Mouse (Mus musculus): ENCODE data around the gene Mrps34. TPM values are rescaled to one million over a fixed set of nuclear protein-coding genes. Genes with fewer than 3 reads are reported as not detected.

Gene Mrps34
- not detected for polyA plus RNA-seq (2014; fragmentation: Illumina TruSeq; extraction: RNeasy Lipid Tissue Mini Kit (QIAGEN cat#74804); ENCODE audit: low replicate concordance)

DNA sequence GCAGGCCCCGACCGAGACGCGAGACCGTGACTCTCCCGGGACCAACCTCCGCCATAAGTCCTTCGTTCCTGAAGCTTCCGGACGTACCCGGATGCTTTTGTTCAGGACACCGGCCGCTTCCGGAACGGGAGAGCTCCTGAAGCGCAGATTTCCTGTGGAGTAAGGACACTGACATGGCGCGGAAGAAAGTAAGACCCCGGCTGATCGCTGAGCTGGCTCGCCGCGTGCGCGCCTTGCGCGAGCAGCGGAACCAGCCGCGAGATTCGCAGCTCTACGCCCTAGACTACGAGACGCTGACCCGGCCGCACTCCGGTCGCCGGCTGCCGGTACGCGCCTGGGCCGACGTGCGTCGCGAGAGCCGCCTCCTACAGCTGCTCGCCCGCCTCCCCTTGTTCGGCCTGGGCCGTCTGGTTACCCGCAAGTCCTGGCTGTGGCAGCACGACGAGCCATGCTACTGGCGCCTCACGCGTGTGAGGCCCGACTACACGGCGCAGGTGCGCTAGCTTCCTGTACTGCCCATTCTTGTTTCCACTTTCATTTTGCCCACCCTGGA lies at the start of gene Mrps34, which contains the start of gene Eme2:
Gene Mrps34 (plus strand): TSS at position 122 of the 553 bp plus-strand sequence.
Gene Eme2 (minus strand): TSS at position 93 of the 553 bp plus-strand sequence.

DNA sequence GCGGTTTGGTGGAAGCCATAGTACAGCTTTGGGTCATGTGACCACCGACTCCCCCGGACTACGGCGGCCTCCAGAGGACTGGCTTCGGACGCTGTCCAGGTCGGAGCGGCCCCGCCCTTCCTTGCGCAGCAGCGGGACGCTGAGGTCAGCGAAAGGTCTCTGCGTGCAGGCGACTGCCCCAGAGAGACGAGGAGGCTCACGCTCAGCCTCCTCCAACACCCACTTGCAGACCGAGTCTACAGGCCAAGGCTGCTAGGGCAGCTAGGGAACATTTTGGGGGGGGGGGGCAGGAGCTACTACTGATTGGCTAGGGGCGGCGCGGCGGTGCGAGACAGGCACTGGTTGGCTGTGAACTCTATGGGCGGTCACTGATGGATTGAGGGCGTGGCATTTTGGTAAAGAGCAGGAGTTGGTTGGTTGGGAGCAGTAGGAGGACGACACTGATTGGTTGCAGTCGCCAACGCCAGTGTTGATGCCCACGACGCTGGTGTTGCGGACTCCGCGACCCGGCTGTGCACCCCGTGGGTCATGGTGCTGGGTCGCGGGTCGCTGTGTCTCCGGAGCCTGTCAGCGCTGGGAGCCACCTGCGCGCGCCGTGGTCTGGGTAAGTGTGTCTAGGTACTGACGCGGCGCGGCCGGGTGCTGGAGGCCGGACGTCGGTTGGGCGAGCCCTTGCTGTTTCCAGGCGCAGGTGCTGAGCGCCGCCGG lies 44.7 kb upstream of the Mrps34 start, which contains the start of gene Fahd1:
Gene Fahd1 (minus strand): TSS at position 300 of the 708 bp plus-strand sequence.

DNA sequence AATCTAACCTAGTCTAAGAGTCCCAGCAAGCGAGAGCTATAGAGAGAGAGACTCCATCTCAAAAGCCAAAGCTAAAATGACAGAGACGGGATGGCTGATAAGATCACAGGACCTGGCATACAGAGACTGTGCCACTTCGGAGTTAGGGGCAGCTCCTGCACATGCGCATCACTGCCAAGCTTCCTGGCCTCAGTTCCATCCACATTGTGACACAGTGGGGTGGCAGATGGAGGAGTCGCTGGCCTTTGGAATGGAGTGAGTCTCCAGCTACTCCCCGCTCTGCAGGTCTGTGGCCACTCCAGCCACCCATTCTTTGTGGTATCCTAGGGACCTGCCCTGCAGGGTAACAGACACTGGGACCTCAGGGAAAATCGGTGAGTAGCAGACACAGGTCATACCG lies 29.1 kb upstream of the Mrps34 start, which contains the start of gene Igfals:
Gene Igfals (plus strand): TSS at position 222 of the 400 bp plus-strand sequence.

DNA sequence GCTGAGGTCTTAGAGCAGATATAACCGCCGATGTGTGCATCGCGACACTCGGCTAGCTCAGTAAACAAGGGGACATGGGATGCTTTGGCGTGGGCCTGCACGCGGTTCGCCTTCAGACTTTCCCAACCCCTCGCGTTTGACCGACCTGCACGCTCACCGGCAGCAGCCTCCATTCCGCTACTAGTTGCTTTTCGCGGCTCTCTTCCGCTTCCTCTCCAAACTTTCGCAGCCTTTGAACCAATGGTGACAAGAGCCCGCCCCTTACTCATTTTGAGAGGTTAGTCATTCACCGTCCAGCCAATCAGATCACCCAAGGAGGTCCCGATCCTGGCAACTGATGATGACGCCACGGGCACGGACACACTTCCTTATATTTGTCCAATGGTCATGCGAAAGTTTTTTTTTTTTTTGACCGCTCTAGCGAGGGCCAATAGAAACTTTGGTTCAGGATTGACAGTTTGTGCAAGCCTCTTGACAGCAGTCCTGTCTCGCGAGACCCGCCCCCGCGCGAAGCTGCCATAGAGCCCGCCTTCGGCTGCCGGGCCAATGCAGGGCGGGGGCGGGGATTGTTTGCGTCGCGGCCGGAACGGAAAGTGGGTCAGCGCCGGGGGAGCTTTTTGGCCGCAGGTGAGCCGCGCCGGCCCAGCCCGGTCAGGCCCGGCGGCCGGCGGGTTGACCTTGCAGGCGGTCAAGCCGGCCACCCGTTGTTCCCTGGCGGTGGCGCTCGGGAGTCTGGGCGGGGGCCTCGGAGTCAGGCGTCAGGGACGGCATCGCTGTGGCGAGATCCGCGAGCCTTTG lies 8.6 kb upstream of the Mrps34 start, which contains the start of the genes Nubp2 and Spsb3:
Gene Nubp2 (minus strand): TSS at position 216 of the 798 bp plus-strand sequence.
Gene Spsb3 (plus strand): TSS at position 510 of the 798 bp plus-strand sequence.

DNA sequence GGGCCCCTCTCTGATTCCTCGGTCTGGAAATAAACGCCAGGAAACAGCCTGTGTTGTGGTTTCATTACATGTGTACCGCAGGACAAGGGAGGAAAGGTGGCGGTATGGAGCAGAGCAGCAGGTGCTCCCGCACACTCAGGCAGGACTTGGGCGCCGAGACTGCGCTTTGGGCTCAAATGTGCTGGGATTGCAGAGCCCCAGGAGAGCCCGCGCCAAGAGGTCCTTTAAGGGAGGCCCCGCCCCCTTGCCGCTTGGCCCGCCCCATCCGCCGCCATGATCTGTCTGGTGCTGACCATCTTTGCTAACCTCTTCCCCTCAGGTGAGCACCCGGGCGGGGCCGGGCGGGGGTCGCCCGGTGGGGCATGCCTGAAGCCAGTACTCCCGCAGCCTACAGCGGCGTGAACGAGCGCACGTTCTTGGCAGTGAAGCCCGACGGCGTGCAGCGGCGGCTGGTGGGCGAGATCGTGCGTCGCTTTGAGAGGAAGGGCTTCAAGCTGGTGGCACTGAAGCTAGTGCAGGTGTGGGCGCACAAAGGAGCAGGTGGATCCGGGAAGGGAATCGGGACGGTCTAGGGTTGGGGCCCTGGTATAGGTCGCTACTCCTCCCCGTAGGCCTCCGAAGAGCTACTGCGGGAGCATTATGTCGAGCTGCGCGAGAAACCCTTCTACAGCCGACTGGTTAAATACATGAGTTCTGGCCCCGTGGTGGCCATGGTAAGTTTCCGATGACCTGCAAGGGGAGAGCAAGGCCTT lies 1.5 kb downstream of the Mrps34 start, which contains the start of gene Nme3:
Gene Nme3 (plus strand): TSS at position 260 of the 752 bp plus-strand sequence.

DNA sequence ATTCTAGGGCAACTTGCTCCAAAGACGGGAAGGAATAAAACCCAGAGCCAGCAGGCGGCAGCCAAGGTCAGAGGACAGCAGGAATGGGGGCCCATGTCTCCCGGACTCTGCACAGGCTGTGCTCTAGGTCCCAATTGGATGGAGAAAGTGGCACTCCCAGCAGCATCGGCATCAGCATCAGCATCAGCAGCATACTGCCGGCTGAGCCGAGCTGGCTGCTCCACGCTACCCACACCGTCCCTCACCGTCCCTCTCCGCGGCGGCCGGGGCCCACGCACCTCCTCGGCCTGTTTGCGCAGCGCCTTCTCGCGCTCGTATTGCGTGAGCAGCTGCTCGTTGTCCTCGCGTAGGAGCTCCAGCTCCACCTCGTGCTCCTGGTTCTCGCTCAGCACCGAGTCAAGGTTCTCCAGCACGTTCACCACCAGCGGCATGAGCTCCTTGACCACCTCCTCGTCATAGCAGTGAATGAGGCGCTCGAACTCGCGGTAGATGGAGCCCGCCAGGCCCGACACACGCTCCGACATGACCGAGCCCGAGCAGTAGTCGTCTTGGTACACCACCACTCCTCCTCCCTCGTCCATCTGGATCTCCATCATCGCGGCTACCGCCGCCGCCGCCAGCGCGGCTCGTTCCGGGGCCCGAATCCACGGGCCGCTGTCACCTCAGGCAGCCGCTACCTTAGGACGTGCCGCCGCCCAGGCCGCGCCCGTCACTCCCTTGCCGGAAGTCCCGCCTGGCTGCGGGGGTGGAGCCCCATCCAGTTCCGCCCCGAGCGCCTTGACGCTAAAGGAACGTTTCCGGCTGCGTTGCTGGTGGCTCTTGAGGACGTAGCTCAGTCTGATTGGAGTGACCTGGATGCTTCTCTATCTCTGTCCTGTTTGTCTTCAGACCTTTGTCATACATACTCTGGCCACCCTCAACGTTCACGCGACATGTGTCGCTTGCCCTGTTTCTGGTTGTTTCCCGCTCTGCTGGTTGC lies 41.6 kb downstream of the Mrps34 start, which contains the start of gene Mapk8ip3:
Gene Mapk8ip3 (minus strand): TSS at position 719 of the 979 bp plus-strand sequence.

Other genes with a start within 250 kb of the Mrps34 start
- 3.3 TPM for gene Slc9a3r2, start 244.8 kb upstream of the Mrps34 start, polyA plus RNA-seq (2014; fragmentation: Illumina TruSeq; extraction: RNeasy Lipid Tissue Mini Kit (QIAGEN cat#74804); ENCODE audit: low replicate concordance)
- gene Npw, start 236.7 kb upstream of the Mrps34 start, polyA plus RNA-seq (2014; fragmentation: Illumina TruSeq; extraction: RNeasy Lipid Tissue Mini Kit (QIAGEN cat#74804); ENCODE audit: low replicate concordance): not detected
- 1.8 TPM for gene Zfp598, start 225.4 kb upstream of the Mrps34 start, polyA plus RNA-seq (2014; fragmentation: Illumina TruSeq; extraction: RNeasy Lipid Tissue Mini Kit (QIAGEN cat#74804); ENCODE audit: low replicate concordance)
- 0.37 TPM for gene Syngr3, start 205.2 kb upstream of the Mrps34 start, polyA plus RNA-seq (2014; fragmentation: Illumina TruSeq; extraction: RNeasy Lipid Tissue Mini Kit (QIAGEN cat#74804); ENCODE audit: low replicate concordance)
- gene Gfer, start 199.0 kb upstream of the Mrps34 start, polyA plus RNA-seq (2014; fragmentation: Illumina TruSeq; extraction: RNeasy Lipid Tissue Mini Kit (QIAGEN cat#74804); ENCODE audit: low replicate concordance): 6.1 TPM
- gene Noxo1, start 198.9 kb upstream of the Mrps34 start, polyA plus RNA-seq (2014; fragmentation: Illumina TruSeq; extraction: RNeasy Lipid Tissue Mini Kit (QIAGEN cat#74804); ENCODE audit: low replicate concordance): 3.7 TPM
- not detected for gene Tbl3, start 187.5 kb upstream of the Mrps34 start, polyA plus RNA-seq (2014; fragmentation: Illumina TruSeq; extraction: RNeasy Lipid Tissue Mini Kit (QIAGEN cat#74804); ENCODE audit: low replicate concordance)
- gene Rnf151, start 177.1 kb upstream of the Mrps34 start, polyA plus RNA-seq (2014; fragmentation: Illumina TruSeq; extraction: RNeasy Lipid Tissue Mini Kit (QIAGEN cat#74804); ENCODE audit: low replicate concordance): not detected
- 275 TPM for gene Rps2, start 177.0 kb upstream of the Mrps34 start, polyA plus RNA-seq (2014; fragmentation: Illumina TruSeq; extraction: RNeasy Lipid Tissue Mini Kit (QIAGEN cat#74804); ENCODE audit: low replicate concordance)
- gene Ndufb10, start 170.6 kb upstream of the Mrps34 start, polyA plus RNA-seq (2014; fragmentation: Illumina TruSeq; extraction: RNeasy Lipid Tissue Mini Kit (QIAGEN cat#74804); ENCODE audit: low replicate concordance): 66.2 TPM
- gene Rpl3l, start 167.3 kb upstream of the Mrps34 start, polyA plus RNA-seq (2014; fragmentation: Illumina TruSeq; extraction: RNeasy Lipid Tissue Mini Kit (QIAGEN cat#74804); ENCODE audit: low replicate concordance): not detected
- gene Msrb1, start 158.5 kb upstream of the Mrps34 start, polyA plus RNA-seq (2014; fragmentation: Illumina TruSeq; extraction: RNeasy Lipid Tissue Mini Kit (QIAGEN cat#74804); ENCODE audit: low replicate concordance): 2.0 TPM
- not detected for gene Hs3st6, start 142.1 kb upstream of the Mrps34 start, polyA plus RNA-seq (2014; fragmentation: Illumina TruSeq; extraction: RNeasy Lipid Tissue Mini Kit (QIAGEN cat#74804); ENCODE audit: low replicate concordance)
- 1.4 TPM for gene Meiob, start 90.8 kb upstream of the Mrps34 start, polyA plus RNA-seq (2014; fragmentation: Illumina TruSeq; extraction: RNeasy Lipid Tissue Mini Kit (QIAGEN cat#74804); ENCODE audit: low replicate concordance)
- 13.4 TPM for gene Hagh, start 55.0 kb upstream of the Mrps34 start, polyA plus RNA-seq (2014; fragmentation: Illumina TruSeq; extraction: RNeasy Lipid Tissue Mini Kit (QIAGEN cat#74804); ENCODE audit: low replicate concordance)
- gene Fahd1, start 44.8 kb upstream of the Mrps34 start, polyA plus RNA-seq (2014; fragmentation: Illumina TruSeq; extraction: RNeasy Lipid Tissue Mini Kit (QIAGEN cat#74804); ENCODE audit: low replicate concordance): 510 TPM
- not detected for gene Igfals, start 29.1 kb upstream of the Mrps34 start, polyA plus RNA-seq (2014; fragmentation: Illumina TruSeq; extraction: RNeasy Lipid Tissue Mini Kit (QIAGEN cat#74804); ENCODE audit: low replicate concordance)
- gene Nubp2, start 8.8 kb upstream of the Mrps34 start, polyA plus RNA-seq (2014; fragmentation: Illumina TruSeq; extraction: RNeasy Lipid Tissue Mini Kit (QIAGEN cat#74804); ENCODE audit: low replicate concordance): 1.6 TPM
- not detected for gene Spsb3, start 8.5 kb upstream of the Mrps34 start, polyA plus RNA-seq (2014; fragmentation: Illumina TruSeq; extraction: RNeasy Lipid Tissue Mini Kit (QIAGEN cat#74804); ENCODE audit: low replicate concordance)
- 1.1 TPM for gene Eme2, start within 50 bp of the Mrps34 start, polyA plus RNA-seq (2014; fragmentation: Illumina TruSeq; extraction: RNeasy Lipid Tissue Mini Kit (QIAGEN cat#74804); ENCODE audit: low replicate concordance)
- 0.71 TPM for gene Nme3, start 1.4 kb downstream of the Mrps34 start, polyA plus RNA-seq (2014; fragmentation: Illumina TruSeq; extraction: RNeasy Lipid Tissue Mini Kit (QIAGEN cat#74804); ENCODE audit: low replicate concordance)
- gene Mapk8ip3, start 41.9 kb downstream of the Mrps34 start, polyA plus RNA-seq (2014; fragmentation: Illumina TruSeq; extraction: RNeasy Lipid Tissue Mini Kit (QIAGEN cat#74804); ENCODE audit: low replicate concordance): 3.5 TPM
- 65.7 TPM for gene Jpt2, start 65.6 kb downstream of the Mrps34 start, polyA plus RNA-seq (2014; fragmentation: Illumina TruSeq; extraction: RNeasy Lipid Tissue Mini Kit (QIAGEN cat#74804); ENCODE audit: low replicate concordance)
- gene Cramp1l, start 120.7 kb downstream of the Mrps34 start, polyA plus RNA-seq (2014; fragmentation: Illumina TruSeq; extraction: RNeasy Lipid Tissue Mini Kit (QIAGEN cat#74804); ENCODE audit: low replicate concordance): 7.6 TPM
- gene Ift140, start 121.0 kb downstream of the Mrps34 start, polyA plus RNA-seq (2014; fragmentation: Illumina TruSeq; extraction: RNeasy Lipid Tissue Mini Kit (QIAGEN cat#74804); ENCODE audit: low replicate concordance): 3.7 TPM
- gene Tmem204, start 188.5 kb downstream of the Mrps34 start, polyA plus RNA-seq (2014; fragmentation: Illumina TruSeq; extraction: RNeasy Lipid Tissue Mini Kit (QIAGEN cat#74804); ENCODE audit: low replicate concordance): 2.1 TPM
- 0.11 TPM for gene Telo2, start 220.9 kb downstream of the Mrps34 start, polyA plus RNA-seq (2014; fragmentation: Illumina TruSeq; extraction: RNeasy Lipid Tissue Mini Kit (QIAGEN cat#74804); ENCODE audit: low replicate concordance)
- not detected for gene Ptx4, start 225.6 kb downstream of the Mrps34 start, polyA plus RNA-seq (2014; fragmentation: Illumina TruSeq; extraction: RNeasy Lipid Tissue Mini Kit (QIAGEN cat#74804); ENCODE audit: low replicate concordance)
- 2.5 TPM for gene Clcn7, start 238.3 kb downstream of the Mrps34 start, polyA plus RNA-seq (2014; fragmentation: Illumina TruSeq; extraction: RNeasy Lipid Tissue Mini Kit (QIAGEN cat#74804); ENCODE audit: low replicate concordance)